Mouse (Mus musculus) MEL (cell line): ENCODE results near the gene Atp4b. TPM values are rescaled to one million over a fixed set of nuclear protein-coding genes. Genes with fewer than 3 reads are reported as not detected.

Source experiments
- DNase-seq: peaks from one replicate; pipeline ENCODE4 v3.0.0; 2011; ENCODE audit warnings: low read depth, low spot score
- H3K27ac ChIP-seq: 2 replicates; pipeline ENCODE4 v1.5.1; 2012; ENCODE audit warnings: low read depth, mild to moderate bottlenecking, control low read depth, low read length, moderate library complexity; ENCODE audit not compliant: control insufficient read depth
- H3K27me3 ChIP-seq, 2 experiments: fragments of 150-350 bp in 1 of 2; sonication (generic) in 1 of 2; 2 replicates each; pipeline ENCODE4 v1.6.1; 2012; ENCODE audit warnings: low read length in 2 of 2, mild to moderate bottlenecking in 2 of 2, improper control_type of control experiment in 1 of 2, moderate library complexity in 1 of 2; ENCODE audit not compliant: insufficient read depth in 2 of 2, control insufficient read depth in 1 of 2
- H3K36me3 ChIP-seq, 2 experiments: 2 replicates each; pipeline ENCODE4 v1.6.1; 2012 to 2014; ENCODE audit warnings: low read length in 2 of 2, improper control_type of control experiment in 1 of 2, inconsistent platforms in 1 of 2, mild to moderate bottlenecking in 1 of 2; ENCODE audit not compliant: insufficient read depth in 2 of 2, control insufficient read depth in 1 of 2
- H3K4me1 ChIP-seq, 2 experiments: fragments of 150-350 bp in 1 of 2; sonication (generic) in 1 of 2; 2 replicates each; pipeline ENCODE4 v1.6.1; 2012; ENCODE audit warnings: low read length in 2 of 2, improper control_type of control experiment in 1 of 2, mild to moderate bottlenecking in 1 of 2; ENCODE audit not compliant: insufficient read depth in 2 of 2, control insufficient read depth in 1 of 2
- H3K4me3 ChIP-seq, 2 experiments: fragments of 150-350 bp in 1 of 2; sonication (generic) in 1 of 2; 2 replicates each; pipeline ENCODE4 v1.5.1; 2012; ENCODE audit warnings: low read depth in 2 of 2, low read length in 2 of 2, mild to moderate bottlenecking in 2 of 2, moderate library complexity in 2 of 2, control low read depth in 1 of 2, improper control_type of control experiment in 1 of 2; ENCODE audit not compliant: control insufficient read depth in 1 of 2, insufficient read depth in 1 of 2
- H3K79me2 ChIP-seq: 2 replicates; pipeline ENCODE4 v1.6.1; 2012; ENCODE audit warnings: mild to moderate bottlenecking, low read length, moderate library complexity; ENCODE audit not compliant: control insufficient read depth, poor library complexity, insufficient read depth
- H3K9ac ChIP-seq: 2 replicates; pipeline ENCODE4 v1.6.1; 2012; ENCODE audit warnings: low read depth, mild to moderate bottlenecking, control low read depth, low read length, moderate library complexity; ENCODE audit not compliant: control insufficient read depth, poor library complexity, severe bottlenecking
- H3K9me3 ChIP-seq: fragments of 150-350 bp; sonication (generic); replicated peaks from 2 replicates; pipeline ENCODE4 v1.6.1; 2012; ENCODE audit warnings: mild to moderate bottlenecking, low read length, improper control_type of control experiment, moderate library complexity; ENCODE audit not compliant: insufficient read depth
- BHLHE40 ChIP-seq: IDR thresholded peaks from 2 replicates; pipeline ENCODE4 v1.6.1; 2012; ENCODE audit warnings: low read depth, mild to moderate bottlenecking, inconsistent platforms, low read length, improper control_type of control experiment, borderline replicate concordance
- CHD2 ChIP-seq: IDR thresholded peaks from 2 replicates; pipeline ENCODE4 v1.6.1; 2011; ENCODE audit warnings: low read length, improper control_type of control experiment
- CTCF ChIP-seq, 3 experiments: IDR thresholded peaks in 2 of 3; conservative IDR thresholded peaks in 1 of 3; 2 replicates each; pipeline ENCODE4 v1.5.1; 2011 to 2012; ENCODE audit warnings: low read length in 3 of 3, low read depth in 2 of 3, mild to moderate bottlenecking in 2 of 3, improper control_type of control experiment in 1 of 3, inconsistent platforms in 1 of 3, mixed read lengths in 1 of 3, moderate library complexity in 1 of 3; ENCODE audit not compliant: control insufficient read depth in 1 of 3, insufficient read depth in 1 of 3, poor library complexity in 1 of 3, severe bottlenecking in 1 of 3
- E2F4 ChIP-seq: IDR thresholded peaks from 2 replicates; pipeline ENCODE4 v1.6.1; 2011; ENCODE audit warnings: low read depth, low read length, improper control_type of control experiment, borderline replicate concordance
- ELF1 ChIP-seq: IDR thresholded peaks from 2 replicates; pipeline ENCODE4 v1.6.1; 2014; ENCODE audit warnings: low read depth, mild to moderate bottlenecking, inconsistent platforms, low read length, improper control_type of control experiment, moderate library complexity
- ETS1 ChIP-seq: IDR thresholded peaks from 2 replicates; pipeline ENCODE4 v1.6.1; 2012; ENCODE audit warnings: low read depth, mild to moderate bottlenecking, inconsistent platforms, low read length, improper control_type of control experiment, moderate library complexity
- JUND ChIP-seq: IDR thresholded peaks from 2 replicates; pipeline ENCODE4 v1.6.1; 2011; ENCODE audit warnings: low read depth, mild to moderate bottlenecking, improper control_type of control experiment, low read length
- KAT2A ChIP-seq: conservative IDR thresholded peaks from 2 replicates; pipeline ENCODE4 v1.6.1; 2012; ENCODE audit warnings: low read depth, low read length, improper control_type of control experiment, inconsistent platforms
- MAFK ChIP-seq: IDR thresholded peaks from 2 replicates; pipeline ENCODE4 v1.6.1; 2011; ENCODE audit warnings: low read depth, mild to moderate bottlenecking, low read length, improper control_type of control experiment, borderline replicate concordance
- MAZ ChIP-seq: IDR thresholded peaks from 2 replicates; pipeline ENCODE4 v1.6.1; 2012; ENCODE audit warnings: low read depth, mild to moderate bottlenecking, inconsistent platforms, low read length, improper control_type of control experiment
- MEF2A ChIP-seq: IDR thresholded peaks from 2 replicates; pipeline ENCODE4 v1.6.1; 2014; ENCODE audit warnings: low read depth, mild to moderate bottlenecking, inconsistent platforms, low read length, improper control_type of control experiment; ENCODE audit not compliant: poor library complexity, insufficient replicate concordance, severe bottlenecking; ENCODE audit errors: extremely low read depth
- MXI1 ChIP-seq: IDR thresholded peaks from 2 replicates; pipeline ENCODE4 v1.6.1; 2011; ENCODE audit warnings: mild to moderate bottlenecking, low read depth, low read length, improper control_type of control experiment
- MYC ChIP-seq: IDR thresholded peaks from 2 replicates; pipeline ENCODE4 v1.6.1; 2011; ENCODE audit warnings: low read depth, mild to moderate bottlenecking, low read length, improper control_type of control experiment, moderate library complexity
- NELFE ChIP-seq: IDR thresholded peaks from 2 replicates; pipeline ENCODE4 v1.6.1; 2011; ENCODE audit warnings: low read depth, low read length, improper control_type of control experiment
- NRF1 ChIP-seq: IDR thresholded peaks from 2 replicates; pipeline ENCODE4 v1.6.1; 2014; ENCODE audit warnings: low read depth, mild to moderate bottlenecking, inconsistent platforms, low read length, improper control_type of control experiment, moderate library complexity; ENCODE audit not compliant: poor library complexity, insufficient read depth, severe bottlenecking
- POLR2A ChIP-seq, 2 experiments: IDR thresholded peaks; 2 replicates each; pipeline ENCODE4 v1.6.1; 2011 to 2012; ENCODE audit warnings: low read length in 2 of 2, mild to moderate bottlenecking in 2 of 2, control low read depth in 1 of 2, improper control_type of control experiment in 1 of 2, low read depth in 1 of 2, moderate library complexity in 1 of 2; ENCODE audit not compliant: control insufficient read depth in 1 of 2, insufficient read depth in 1 of 2, poor library complexity in 1 of 2
- POLR2AphosphoS2 ChIP-seq: IDR thresholded peaks from 2 replicates; pipeline ENCODE4 v1.6.1; 2011; ENCODE audit warnings: low read length, improper control_type of control experiment
- RAD21 ChIP-seq: IDR thresholded peaks from 2 replicates; pipeline ENCODE4 v1.6.1; 2011; ENCODE audit warnings: mild to moderate bottlenecking, low read depth, low read length, improper control_type of control experiment
- RCOR1 ChIP-seq: IDR thresholded peaks from 2 replicates; pipeline ENCODE4 v1.6.1; 2012; ENCODE audit warnings: low read depth, mild to moderate bottlenecking, inconsistent platforms, low read length, improper control_type of control experiment
- SMC3 ChIP-seq: IDR thresholded peaks from 2 replicates; pipeline ENCODE4 v1.6.1; 2011; ENCODE audit warnings: low read depth, low read length, improper control_type of control experiment
- ZC3H11A ChIP-seq: IDR thresholded peaks from 2 replicates; pipeline ENCODE4 v1.6.1; 2012; ENCODE audit warnings: low read depth, mild to moderate bottlenecking, inconsistent platforms, low read length, improper control_type of control experiment
- ZMIZ1 ChIP-seq: IDR thresholded peaks from 2 replicates; pipeline ENCODE4 v1.6.1; 2012; ENCODE audit warnings: low read depth, mild to moderate bottlenecking, inconsistent platforms, low read length, improper control_type of control experiment, moderate library complexity
- ZNF384 ChIP-seq: IDR thresholded peaks from 2 replicates; pipeline ENCODE4 v1.6.1; 2012; ENCODE audit warnings: low read depth, mild to moderate bottlenecking, inconsistent platforms, low read length, improper control_type of control experiment
- polyA plus RNA-seq, 2 experiments: library from polyadenylated mRNA; stranded (reverse) in 1 of 2; unstranded in 1 of 2; fragments of >175 nt in 1 of 2; fragments of >200 nt in 1 of 2; gene quantifications; 2 replicates each; pipeline versions ENCODE4 v1.2.1 to v1.2.4; 2012; ENCODE audit warnings: low replicate concordance in 2 of 2, low read depth in 1 of 2; ENCODE audit not compliant: insufficient read length in 2 of 2, insufficient read depth in 1 of 2, missing spikeins in 1 of 2
- total RNA-seq: library from RNA; depleted of rRNA; stranded (reverse); fragments of 300-350 nt; gene quantifications from 2 replicates; pipeline ENCODE4 v1.2.3, GENCODE M21; 2012

Atp4b gene
- total and polyA plus RNA-seq, 3 experiments = 0.08 to 0.14 TPM; not detected in 1

GRCm38 (mm10) chr8:13404666-13405131, 8.1 kb upstream of the Atp4b start, which contains the start of gene Grk1:
Gene Grk1, plus strand, starts transcription at chr8:13405081.
- peaks cover 0 to 2% of the 10 kb centered on the region in 2 experiments; a peak in 1 of 4 replicates for H3K36me3 ChIP-seq
- H3K9ac ChIP-seq = no peak within 1 kb of the TSS
- no peak within 1 kb of the TSS for H3K27ac ChIP-seq
- no peak for TF ChIP-seq ZNF384
- no peak for TF ChIP-seq RAD21
- no peak for TF ChIP-seq KAT2A
- TF ChIP-seq SMC3 = no peak
- no peak for TF ChIP-seq MEF2A
- no peak for TF ChIP-seq CTCF (IDR thresholded peaks at IDR 0.05 in 2 of 3, conservative IDR thresholded peaks at IDR 0.05 in 1 of 3; ENCODE audit: control insufficient read depth in 1 of 3, insufficient read depth in 1 of 3, low read depth in 2 of 3, low read length in 3 of 3, poor library complexity in 1 of 3, severe bottlenecking in 1 of 3)
- no peak for TF ChIP-seq POLR2AphosphoS2
- no peak for TF ChIP-seq E2F4
- no peak for TF ChIP-seq MXI1
- no peak for TF ChIP-seq ETS1
- no peak for TF ChIP-seq JUND
- no peak for TF ChIP-seq MAZ
- no peaks in the 10 kb centered on the region for H3K9me3 ChIP-seq
- no peak within 1 kb of the TSS for H3K4me3 ChIP-seq
- DNase-seq = no peak
- peaks cover 0 to 11% of the 10 kb centered on the region in 2 experiments; a peak in 3 of 4 replicates for H3K4me1 ChIP-seq
- no peaks in the 10 kb centered on the region for H3K79me2 ChIP-seq
- H3K27me3 ChIP-seq = peaks cover 0 to 7% of the 10 kb centered on the region in 2 experiments; a peak in 3 of 4 replicates

DNA sequence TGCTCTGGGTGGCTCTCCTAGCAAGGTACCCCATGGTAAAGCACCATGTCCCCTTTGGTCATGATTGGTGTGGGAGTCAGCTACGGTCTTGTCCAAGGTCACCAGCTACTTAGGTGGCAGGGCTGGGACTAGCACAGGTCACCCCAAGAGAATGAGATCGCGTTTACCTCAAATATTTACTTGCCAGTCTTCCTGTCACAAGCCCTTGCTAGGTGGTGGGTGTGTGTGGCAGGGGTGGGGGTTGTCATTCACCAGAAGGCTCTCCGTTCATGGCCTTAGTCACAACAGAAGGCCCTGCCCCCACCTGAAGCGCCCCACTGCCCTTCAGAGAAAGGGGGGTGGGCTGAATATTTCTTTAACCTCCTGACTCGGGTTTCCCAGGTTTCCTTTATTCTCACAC, 6.9 kb upstream of the Atp4b start:
- DNase-seq = no peak
- no peak overlapping the region for H3K9ac ChIP-seq
- H3K79me2 ChIP-seq = no peaks in the 10 kb centered on the region
- peaks cover 0 to 11% of the 10 kb centered on the region in 2 experiments; a peak in 3 of 4 replicates for H3K4me1 ChIP-seq
- no peak overlapping the region for H3K4me3 ChIP-seq
- TF ChIP-seq ZMIZ1 = no peak
- no peak for TF ChIP-seq MAFK
- TF ChIP-seq MYC = no peak
- no peak for TF ChIP-seq KAT2A
- no peak for TF ChIP-seq CHD2
- TF ChIP-seq POLR2AphosphoS2 = no peak
- TF ChIP-seq POLR2A (IDR thresholded peaks at IDR 0.05; ENCODE audit: control insufficient read depth in 1 of 2, insufficient read depth in 1 of 2, low read depth in 1 of 2, low read length in 2 of 2, poor library complexity in 1 of 2) = no peak
- no peak for TF ChIP-seq MEF2A
- no peak for TF ChIP-seq ELF1
- no peak for TF ChIP-seq MAZ
- no peak for TF ChIP-seq ZC3H11A
- no peak for TF ChIP-seq RCOR1
- no peak for TF ChIP-seq CTCF (IDR thresholded peaks at IDR 0.05 in 2 of 3, conservative IDR thresholded peaks at IDR 0.05 in 1 of 3; ENCODE audit: control insufficient read depth in 1 of 3, insufficient read depth in 1 of 3, low read depth in 2 of 3, low read length in 3 of 3, poor library complexity in 1 of 3, severe bottlenecking in 1 of 3)
- TF ChIP-seq NRF1 = no peak
- TF ChIP-seq NELFE = no peak
- no peak for TF ChIP-seq RAD21
- no peak for TF ChIP-seq BHLHE40
- TF ChIP-seq, all 39 proteins: peak for 0
- Histone ChIP-seq H3K27me3 (peaks cover 0 to 5% of the 10 kb centered on the region in 2 experiments; a peak in 3 of 4 replicates), H3K36me3 (peaks cover 0 to 2% of the 10 kb centered on the region in 2 experiments; a peak in 1 of 4 replicates), H3K9me3 (no peaks in the 10 kb centered on the region), H3K27ac (no peak overlapping the region)
